Mouse (Mus musculus) midbrain, embryonic 14.5 days (tissue): ENCODE results near the gene Cdc14a. TPM values are rescaled to one million over a fixed set of nuclear protein-coding genes. Genes with fewer than 3 reads are reported as not detected.

Experiments used
- ATAC-seq: fragments of 200-750 bp; cut with Nextera tagmentation; 2 replicates; pipeline ENCODE4 v1.8.0; 2017; ENCODE audit warnings: moderate number of reproducible peaks, moderate library complexity; ENCODE audit not compliant: low FRiP score, low TSS enrichment
- DNase-seq: peaks from one replicate; pipeline ENCODE4 v3.0.0-alpha.2; 2015
- H3K27ac ChIP-seq: fragments of 300-500 bp; sonication (generic); replicated peaks from 2 replicates; pipeline ENCODE4 v1.5.1; 2014; ENCODE audit warnings: mild to moderate bottlenecking, low read depth, low read length, moderate library complexity
- H3K27me3 ChIP-seq: fragments of 300-500 bp; sonication (generic); 2 replicates; pipeline ENCODE4 v1.6.1; 2014; ENCODE audit warnings: low read length, control low read depth, mixed read lengths; ENCODE audit not compliant: control insufficient read depth, insufficient read depth
- H3K36me3 ChIP-seq: fragments of 300-500 bp; sonication (generic); 2 replicates; pipeline ENCODE4 v1.6.1; 2014; ENCODE audit warnings: low read length, control low read depth; ENCODE audit not compliant: control insufficient read depth, insufficient read depth
- H3K4me1 ChIP-seq: fragments of 300-500 bp; sonication (generic); 2 replicates; pipeline ENCODE4 v1.6.1; 2014; ENCODE audit warnings: mild to moderate bottlenecking, antibody characterized with exemption, low read length, control low read depth; ENCODE audit not compliant: control insufficient read depth, insufficient read depth
- H3K4me2 ChIP-seq: fragments of 300-500 bp; sonication (generic); 2 replicates; pipeline ENCODE4 v1.6.1; 2014; ENCODE audit warnings: mild to moderate bottlenecking, low read length, moderate library complexity
- H3K4me3 ChIP-seq: fragments of 300-500 bp; sonication (generic); replicated peaks from 2 replicates; pipeline ENCODE4 v1.5.1; 2014; ENCODE audit warnings: low read depth, low read length
- H3K9ac ChIP-seq: fragments of 300-500 bp; sonication (generic); replicated peaks from 2 replicates; pipeline ENCODE4 v1.6.1; 2014; ENCODE audit warnings: mild to moderate bottlenecking, low read length, moderate library complexity
- H3K9me3 ChIP-seq: fragments of 300-500 bp; sonication (generic); 2 replicates; pipeline ENCODE4 v1.6.1; 2016; ENCODE audit warnings: low read length, control low read depth, mixed read lengths; ENCODE audit not compliant: control insufficient read depth
- WGBS: fragments of 180-500 bp; shearing (Covaris S2); extraction: QIAGEN DNeasy Blood & Tissue Kit; methylation state at CpG from one replicate; pipeline ENCODE4 v1.1.7; 2014; 5-methylcytosine and 5-hydroxymethylcytosine counted together
- polyA plus RNA-seq: library from polyadenylated mRNA; unstranded; fragments of >200 nt; fragmentation: Nextera tagmentation; extraction: Ambion mirVana; gene quantifications from 2 replicates; pipeline ENCODE4 v1.2.1, GENCODE M21; 2014

Gene Cdc14a
- polyA plus RNA-seq, 1 experiment from 2014 or later = 6.2 TPM

- Histone ChIP-seq H3K4me1 (peaks cover 12% of the 10 kb centered on the region), H3K4me2 (peak overlapping the region; percentile 100), H3K4me3 (peak overlapping the region; percentile 59), H3K9me3 (no peaks in the 10 kb centered on the region), H3K9ac (peak overlapping the region; percentile 55), H3K36me3 (no peaks in the 10 kb centered on the region), H3K27me3 (peaks cover 16% of the 10 kb centered on the region), H3K27ac (no peak overlapping the region)
- ATAC-seq (peak; percentile 69), DNase-seq (peak; percentile 80)
- WGBS = under 1% methylated on average over 86 of the region's 86 CpGs
Measured at GRCm38 (mm10) chr3:116251481-116252254, 172.2 kb downstream of the Cdc14a start.

- peak; percentile 9 for DNase-seq
- ATAC-seq = no peak
- H3K9me3 ChIP-seq = no peaks in the 10 kb centered on the region
- H3K36me3 ChIP-seq = no peaks in the 10 kb centered on the region
- 83% methylated on average over 2 of the region's 2 CpGs for WGBS
- no peak overlapping the region for H3K9ac ChIP-seq
- peaks cover 16% of the 10 kb centered on the region for H3K27me3 ChIP-seq
- no peak overlapping the region for H3K4me2 ChIP-seq
- peaks cover 12% of the 10 kb centered on the region for H3K4me1 ChIP-seq
- no peak overlapping the region for H3K4me3 ChIP-seq
- H3K27ac ChIP-seq = no peak overlapping the region
Measured at GRCm38 (mm10) chr3:116249026-116249425, 174.8 kb downstream of the Cdc14a start.

- Histone ChIP-seq H3K27ac (no peak overlapping the region), H3K4me3 (no peak overlapping the region), H3K27me3 (no peaks in the 10 kb centered on the region; the same call in 1 of the 2 replicates), H3K4me1 (no peaks in the 10 kb centered on the region), H3K9me3 (no peaks in the 10 kb centered on the region), H3K4me2 (no peak overlapping the region), H3K36me3 (no peaks in the 10 kb centered on the region), H3K9ac (no peak overlapping the region)
- no peak for DNase-seq
- WGBS = 72% methylated on average over 6 of the region's 6 CpGs
- ATAC-seq = no peak
Measured at GRCm38 (mm10) chr3:116244476-116244875, 179.4 kb downstream of the Cdc14a start.

GRCm38 (mm10) chr3:116242685-116243084 lies 181.1 kb downstream of the Cdc14a start:
- WGBS = 80% methylated on average over 9 of the region's 9 CpGs
- Histone ChIP-seq H3K4me2 (no peak overlapping the region), H3K9ac (no peak overlapping the region), H3K4me1 (no peaks in the 10 kb centered on the region), H3K27ac (no peak overlapping the region), H3K4me3 (no peak overlapping the region), H3K36me3 (no peaks in the 10 kb centered on the region), H3K9me3 (no peaks in the 10 kb centered on the region), H3K27me3 (no peaks in the 10 kb centered on the region)
- DNase-seq (no peak), ATAC-seq (no peak)

- no peaks in the 10 kb centered on the region for H3K36me3 ChIP-seq
- WGBS = 93% methylated on average over 5 of the region's 5 CpGs
- no peak for DNase-seq
Measured at GRCm38 (mm10) chr3:116237527-116237926, 186.3 kb downstream of the Cdc14a start.

GRCm38 (mm10) chr3:116236856-116237255 lies 187.0 kb downstream of the Cdc14a start:
- H3K4me2 ChIP-seq = no peak overlapping the region
- DNase-seq = no peak
- H3K9me3 ChIP-seq = no peaks in the 10 kb centered on the region
- no peaks in the 10 kb centered on the region for H3K27me3 ChIP-seq
- ATAC-seq = no peak
- no peak overlapping the region for H3K4me3 ChIP-seq
- WGBS = 76% methylated on average over 4 of the region's 4 CpGs
- H3K27ac ChIP-seq = no peak overlapping the region
- H3K9ac ChIP-seq = no peak overlapping the region
- H3K4me1 ChIP-seq = no peaks in the 10 kb centered on the region
- H3K36me3 ChIP-seq = no peaks in the 10 kb centered on the region

More at GRCm38 (mm10) chr3:116237527-116237926, 186.3 kb downstream of the Cdc14a start:
- Histone ChIP-seq H3K4me3 (no peak overlapping the region), H3K4me2 (no peak overlapping the region), H3K4me1 (no peaks in the 10 kb centered on the region), H3K9me3 (no peaks in the 10 kb centered on the region), H3K27me3 (no peaks in the 10 kb centered on the region), H3K27ac (no peak overlapping the region), H3K9ac (no peak overlapping the region)
- no peak for ATAC-seq

GRCm38 (mm10) chr3:116233515-116233914 lies 190.3 kb downstream of the Cdc14a start:
- Histone ChIP-seq H3K27ac (no peak overlapping the region), H3K4me2 (no peak overlapping the region), H3K4me1 (peaks cover 8% of the 10 kb centered on the region), H3K4me3 (no peak overlapping the region), H3K27me3 (no peaks in the 10 kb centered on the region), H3K9me3 (no peaks in the 10 kb centered on the region), H3K9ac (no peak overlapping the region), H3K36me3 (no peaks in the 10 kb centered on the region)
- no peak for DNase-seq
- no peak for ATAC-seq
- WGBS = 82% methylated on average over 3 of the region's 3 CpGs

- Histone ChIP-seq H3K4me3 (no peak overlapping the region), H3K27ac (no peak overlapping the region), H3K9ac (no peak overlapping the region), H3K9me3 (no peaks in the 10 kb centered on the region), H3K36me3 (no peaks in the 10 kb centered on the region), H3K4me2 (no peak overlapping the region), H3K27me3 (no peaks in the 10 kb centered on the region), H3K4me1 (peaks cover 11% of the 10 kb centered on the region)
- 90% methylated on average over 5 of the region's 5 CpGs for WGBS
- ATAC-seq (no peak), DNase-seq (no peak)
Measured at GRCm38 (mm10) chr3:116232763-116233162, 191.1 kb downstream of the Cdc14a start.

GRCm38 (mm10) chr3:116229336-116229735 lies 194.5 kb downstream of the Cdc14a start:
- ATAC-seq (no peak), DNase-seq (no peak)
- H3K4me2 ChIP-seq = no peak overlapping the region
- no peaks in the 10 kb centered on the region for H3K36me3 ChIP-seq
- no peaks in the 10 kb centered on the region for H3K9me3 ChIP-seq
- 73% methylated on average over 4 of the region's 4 CpGs for WGBS
- H3K9ac ChIP-seq = no peak overlapping the region
- no peak overlapping the region for H3K4me3 ChIP-seq
- no peak overlapping the region for H3K27ac ChIP-seq
- H3K4me1 ChIP-seq = peaks cover 11% of the 10 kb centered on the region
- H3K27me3 ChIP-seq = no peaks in the 10 kb centered on the region
